Mouse (Mus musculus): ENCODE results near the gene Slc35e4.
"Not testable (repeated sequence)": the region's sequence is repeated elsewhere in the genome, so short reads cannot be mapped to it uniquely, and the experiment has no call there.

- TF ChIP-seq POLR2A (IDR thresholded peaks at IDR 0.05; ENCODE audit: low read depth, low read length); GABPA (IDR thresholded peaks at IDR 0.05; ENCODE audit: insufficient replicate concordance, low read depth, low read length); UBTF (IDR thresholded peaks at IDR 0.05; ENCODE audit: low read depth, low read length); RAD21 (IDR thresholded peaks at IDR 0.05; ENCODE audit: low read depth, low read length); MAFK (IDR thresholded peaks at IDR 0.05; ENCODE audit: insufficient replicate concordance, low read length); CTCF (conservative IDR thresholded peaks at IDR 0.05 in 1 of 2, IDR thresholded peaks at IDR 0.05 in 1 of 2; ENCODE audit: low read depth in 2 of 2, low read length in 2 of 2); HCFC1 (IDR thresholded peaks at IDR 0.05; ENCODE audit: low read depth, low read length): not testable (repeated sequence)
These were observed 40.9 kb upstream of the Slc35e4 start for GRCm38 (mm10) chr11:3955371-3955770.
